Mouse (Mus musculus) forebrain, postnatal 0 days (tissue): ENCODE results near the gene Zbtb33. TPM values are rescaled to one million over a fixed set of nuclear protein-coding genes. Genes with fewer than 3 reads are reported as not detected.
A peak's percentile ranks its signal among the peaks of the same experiment; 100 is the strongest.
"Not testable (repeated sequence)": the region's sequence is repeated elsewhere in the genome, so short reads cannot be mapped to it uniquely, and the experiment has no call there.

ENCODE experiments used
- ATAC-seq: fragments of 200-750 bp; cut with Nextera tagmentation; 2 replicates; pipeline ENCODE4 v1.8.0; 2017; ENCODE audit warnings: mild to moderate bottlenecking, moderate library complexity
- DNase-seq: peaks from one replicate; pipeline ENCODE4 v3.0.0-alpha.2; 2015
- H3K27ac ChIP-seq: fragments of 300-500 bp; sonication (generic); 2 replicates; pipeline ENCODE4 v1.5.1; 2014; ENCODE audit warnings: low read depth, mild to moderate bottlenecking, antibody characterized with exemption, low read length, moderate library complexity, mixed read lengths
- H3K27me3 ChIP-seq: fragments of 300-500 bp; sonication (generic); 2 replicates; pipeline ENCODE4 v1.6.1; 2014; ENCODE audit warnings: mild to moderate bottlenecking, low read length, mixed read lengths; ENCODE audit not compliant: insufficient read depth
- H3K36me3 ChIP-seq: fragments of 300-500 bp; sonication (generic); 2 replicates; pipeline ENCODE4 v1.6.1; 2014; ENCODE audit warnings: mild to moderate bottlenecking, moderate library complexity; ENCODE audit not compliant: insufficient read depth
- H3K4me1 ChIP-seq: fragments of 300-500 bp; sonication (generic); 2 replicates; pipeline ENCODE4 v1.6.1; 2014; ENCODE audit warnings: antibody characterized with exemption; ENCODE audit not compliant: insufficient read depth
- H3K4me2 ChIP-seq: fragments of 300-500 bp; sonication (generic); 2 replicates; pipeline ENCODE4 v1.6.1; 2014; ENCODE audit warnings: low read depth, mild to moderate bottlenecking, moderate library complexity
- H3K4me3 ChIP-seq: fragments of 300-500 bp; sonication (generic); 2 replicates; pipeline ENCODE4 v1.5.1; 2014; ENCODE audit warnings: low read depth, low read length, mixed read lengths
- H3K9ac ChIP-seq: fragments of 300-500 bp; sonication (generic); 2 replicates; pipeline ENCODE4 v1.6.1; 2014; ENCODE audit warnings: mild to moderate bottlenecking
- H3K9me3 ChIP-seq: fragments of 300-500 bp; sonication (generic); 2 replicates; pipeline ENCODE4 v1.6.1; 2016; ENCODE audit warnings: low read length
- CTCF ChIP-seq: sonication (generic); IDR thresholded peaks from 2 replicates; pipeline ENCODE4 v1.5.1; 2016; ENCODE audit warnings: antibody characterized with exemption, control low read depth, low read depth
- WGBS: fragments of 180-500 bp; shearing (Covaris S2); extraction: QIAGEN DNeasy Blood & Tissue Kit; methylation state at CpG from one replicate; pipeline ENCODE4 v1.1.7; 2014; 5-methylcytosine and 5-hydroxymethylcytosine counted together
- polyA plus RNA-seq: library from polyadenylated mRNA; unstranded; fragments of >200 nt; fragmentation: Nextera tagmentation; extraction: Ambion mirVana; gene quantifications from 2 replicates; pipeline ENCODE4 v1.2.1, GENCODE M21; 2015
- total RNA-seq: library from RNA; depleted of rRNA; stranded (reverse); fragments of >200 nt; gene quantifications from 2 replicates; pipeline ENCODE4 v1.2.3, GENCODE M21; 2014; rRNA removed

The Zbtb33 gene
- total RNA-seq (32.4 and 37.7 TPM in 2 replicates), polyA plus RNA-seq (4.2 and 4.8 TPM in 2 replicates)

- DNase-seq (peak; percentile 93), ATAC-seq (peak; percentile 98)
- peak within 1 kb of the TSS; percentile 83 for H3K27ac ChIP-seq
- 21% methylated on average over 71 of the region's 72 CpGs for WGBS
- peak; percentile 83 for TF ChIP-seq CTCF
- peak within 1 kb of the TSS; percentile 78 for H3K9ac ChIP-seq
- H3K4me1 ChIP-seq = 0 out of 2 replicates have a peak, but pooled peaks cover 5% of the 10 kb centered on the region
- peak within 1 kb of the TSS; percentile 58 for H3K4me3 ChIP-seq
- peak within 1 kb of the TSS; percentile 52 for H3K4me2 ChIP-seq
- no peaks in the 10 kb centered on the region for H3K9me3 ChIP-seq
- H3K27me3 ChIP-seq = no peaks in the 10 kb centered on the region
- no peaks in the 10 kb centered on the region for H3K36me3 ChIP-seq
Observed at GRCm38 (mm10) chrX:38189552-38190457, at the start of gene Zbtb33. Gene Zbtb33, plus strand, starts transcription at chrX:38189793.

DNA sequence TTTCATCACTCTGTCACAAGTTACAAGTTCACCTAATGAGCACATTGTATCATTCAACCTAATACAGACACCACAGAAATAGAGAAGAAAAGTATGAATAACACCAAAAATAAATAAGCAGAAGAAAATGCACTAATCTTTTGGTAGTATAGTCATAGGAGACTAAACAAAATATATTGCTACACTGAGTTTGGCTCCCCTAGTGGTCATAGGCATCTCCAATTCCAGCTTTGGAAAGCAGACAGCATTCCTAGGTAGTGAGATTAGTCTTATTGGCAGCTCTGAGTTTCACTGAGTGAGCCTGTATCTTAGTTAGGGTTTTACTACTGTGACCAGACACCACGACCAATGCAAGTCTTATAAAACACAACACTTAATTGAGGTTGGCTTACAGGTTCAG is 30.5 kb upstream of the Zbtb33 start:
- H3K27me3 ChIP-seq = no peaks in the 10 kb centered on the region
- no peak overlapping the region for H3K4me3 ChIP-seq
- H3K9me3 ChIP-seq = no peaks in the 10 kb centered on the region
- WGBS = 82% methylated on average over 1 of the region's 1 CpGs
- ATAC-seq = no peak
- H3K9ac ChIP-seq = no peak overlapping the region
- H3K27ac ChIP-seq = no peak overlapping the region
- no peak overlapping the region for H3K4me2 ChIP-seq
- DNase-seq = no peak
- TF ChIP-seq CTCF = peak; percentile 32
- H3K4me1 ChIP-seq = no peaks in the 10 kb centered on the region
- no peaks in the 10 kb centered on the region for H3K36me3 ChIP-seq

- no peaks in the 10 kb centered on the region for H3K9me3 ChIP-seq
- 86% methylated on average over 3 of the region's 3 CpGs for WGBS
- no peaks in the 10 kb centered on the region for H3K4me1 ChIP-seq
- no peak for DNase-seq
- no peak overlapping the region for H3K27ac ChIP-seq
- ATAC-seq = no peak
- no peaks in the 10 kb centered on the region for H3K36me3 ChIP-seq
- H3K4me3 ChIP-seq = no peak overlapping the region
- no peak for TF ChIP-seq CTCF
- H3K27me3 ChIP-seq = no peaks in the 10 kb centered on the region
- H3K9ac ChIP-seq = no peak overlapping the region
- H3K4me2 ChIP-seq = no peak overlapping the region
Observed at GRCm38 (mm10) chrX:38165315-38165714, 24.3 kb upstream of the Zbtb33 start.

- 79% methylated on average over 9 of the region's 9 CpGs for WGBS
Observed at GRCm38 (mm10) chrX:38166064-38166463, 23.5 kb upstream of the Zbtb33 start.

GRCm38 (mm10) chrX:38166592-38166991 is 23.0 kb upstream of the Zbtb33 start:
- TF ChIP-seq CTCF = no peak
- no peaks in the 10 kb centered on the region for H3K27me3 ChIP-seq
- DNase-seq = no peak
- no peaks in the 10 kb centered on the region for H3K4me1 ChIP-seq
- no peak overlapping the region for H3K4me2 ChIP-seq
- no peak overlapping the region for H3K4me3 ChIP-seq
- no peak for ATAC-seq
- WGBS = 84% methylated on average over 4 of the region's 4 CpGs
- no peak overlapping the region for H3K9ac ChIP-seq
- no peaks in the 10 kb centered on the region for H3K9me3 ChIP-seq
- H3K27ac ChIP-seq = no peak overlapping the region
- H3K36me3 ChIP-seq = no peaks in the 10 kb centered on the region

More at GRCm38 (mm10) chrX:38166064-38166463, 23.5 kb upstream of the Zbtb33 start:
- no peak for TF ChIP-seq CTCF
- H3K4me1 ChIP-seq = no peaks in the 10 kb centered on the region
- H3K4me3 ChIP-seq = no peak overlapping the region
- H3K9me3 ChIP-seq = no peaks in the 10 kb centered on the region
- no peaks in the 10 kb centered on the region for H3K36me3 ChIP-seq
- no peak overlapping the region for H3K4me2 ChIP-seq
- H3K27ac ChIP-seq = no peak overlapping the region
- ATAC-seq (no peak), DNase-seq (no peak)
- no peak overlapping the region for H3K9ac ChIP-seq
- no peaks in the 10 kb centered on the region for H3K27me3 ChIP-seq

DNA sequence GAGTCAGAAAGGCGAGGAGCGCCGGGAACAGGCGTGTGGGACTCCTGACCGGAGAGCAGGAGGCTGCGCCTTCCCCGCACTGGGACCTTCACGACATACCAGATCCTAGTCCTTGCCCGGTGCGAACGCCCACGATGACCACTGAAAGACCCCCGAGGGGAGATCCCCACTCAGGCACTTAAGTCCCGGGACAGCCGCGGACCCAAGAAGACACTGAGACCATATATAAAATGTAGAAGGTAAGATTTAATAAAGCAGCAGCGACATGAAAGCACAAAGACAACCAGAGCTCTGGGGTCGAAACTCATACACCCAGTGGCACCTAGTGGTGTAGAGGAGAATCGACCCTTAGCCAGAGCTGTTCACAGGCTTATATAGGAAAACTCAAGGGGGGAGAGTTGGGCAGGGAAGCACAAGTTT is 9.7 kb upstream of the Zbtb33 start:
- WGBS = 44% methylated on average over 19 of the region's 19 CpGs
- peak overlapping the region; percentile 40 for H3K9ac ChIP-seq
- ATAC-seq = peak; percentile 79
- not testable (repeated sequence) for H3K27me3 ChIP-seq, H3K9me3 ChIP-seq, H3K36me3 ChIP-seq, H3K4me1 ChIP-seq, H3K27ac ChIP-seq
- H3K4me2 ChIP-seq = peak overlapping the region; percentile 41
- peak overlapping the region; percentile 26 for H3K4me3 ChIP-seq
- peak; percentile 64 for TF ChIP-seq CTCF
- DNase-seq = peak; percentile 39
